ENCODE assay signal across 9 mouse cellular contexts in genomic region chr5:129782211-129782610, GRCm38 (mm10). TPM values are rescaled to one million over a fixed set of nuclear protein-coding genes. Genes with fewer than 3 reads are reported as not detected.
DNase-seq lines count a peak whose midpoint lies in the region; ATAC-seq and TF ChIP-seq lines count a peak whose summit lies in the region.
"Had no signal": no experiment of that assay in that cellular context is flagged by ENCODE, and none has a peak within 500 bp of the region (broad histone marks: within the 10 kb centered on the region; RNA-seq: fewer than 3 reads in every experiment).

No protein-coding gene starts in this region.

- no peak for ATAC-seq in limb, embryonic 11.5 days (ENCODE audit: insufficient number of reproducible peaks, low FRiP score, low TSS enrichment, low read depth)
- no peak for ATAC-seq in midbrain, embryonic 13.5 days

- peak; percentile 38 for DNase-seq in embryo, embryonic 11 days
- DNase-seq in embryo, embryonic 9.5 days (ENCODE audit: extremely low spot score) = no peak
- peak; percentile 33 for DNase-seq in limb, embryonic 11.5 days (ENCODE audit: low spot score)
- no peak for DNase-seq in limb, embryonic 10.5 days (ENCODE audit: low spot score)
- peak; percentile 70 for DNase-seq in induced T-regulatory cell, adult 2 months (ENCODE audit: low read depth)
- DNase-seq in cerebellum, postnatal 36 days = no peak

- H3K4me1 ChIP-seq in limb, embryonic 11.5 days (ENCODE audit: control insufficient read depth, insufficient read depth, low read length) = 0 out of 2 replicates have a peak, but pooled peaks cover 6% of the 10 kb centered on the region
- peaks cover 21% of the 10 kb centered on the region for H3K4me1 ChIP-seq in limb, embryonic 10.5 days
- peaks cover 1% of the 10 kb centered on the region for H3K4me1 ChIP-seq in ES-Bruce4 (ENCODE audit: control insufficient read depth, insufficient read depth, low read length)
- peaks cover 21% of the 10 kb centered on the region for H3K4me1 ChIP-seq in midbrain, embryonic 13.5 days (replicated peaks)

- H3K4me2 ChIP-seq in limb, embryonic 11.5 days (ENCODE audit: low read depth, severe bottlenecking) = no peak overlapping the region
- no peak overlapping the region for H3K4me2 ChIP-seq in midbrain, embryonic 13.5 days (replicated peaks)
- H3K4me2 ChIP-seq: embryonic facial prominence, embryonic 15.5 days had no signal

- no peak overlapping the region for H3K4me3 ChIP-seq in limb, embryonic 11.5 days (ENCODE audit: low read depth, low read length)
- H3K4me3 ChIP-seq in limb, embryonic 10.5 days = no peak overlapping the region
- H3K4me3 ChIP-seq in ES-Bruce4 (ENCODE audit: low read depth, low read length) = no peak overlapping the region
- H3K4me3 ChIP-seq in midbrain, embryonic 13.5 days (replicated peaks) = no peak overlapping the region
- H3K4me3 ChIP-seq: embryonic facial prominence, embryonic 15.5 days had no signal

- TF ChIP-seq CTCF in ES-Bruce4 (IDR thresholded peaks at IDR 0.05; ENCODE audit: low read depth, low read length) = peak; percentile 29

- H3K9me3 ChIP-seq in limb, embryonic 11.5 days (ENCODE audit: control insufficient read depth, low read length) = no peaks in the 10 kb centered on the region
- H3K9me3 ChIP-seq in limb, embryonic 10.5 days (replicated peaks) = no peaks in the 10 kb centered on the region
- H3K9me3 ChIP-seq in ES-Bruce4 (replicated peaks; ENCODE audit: control insufficient read depth, insufficient read depth, low read length, poor library complexity, severe bottlenecking) = no peaks in the 10 kb centered on the region
- H3K9me3 ChIP-seq in midbrain, embryonic 13.5 days = no peaks in the 10 kb centered on the region
- H3K9me3 ChIP-seq: embryonic facial prominence, embryonic 15.5 days had no signal

- H3K27ac ChIP-seq in limb, embryonic 11.5 days (replicated peaks; ENCODE audit: low read depth, low read length) = no peak overlapping the region
- no peak overlapping the region for H3K27ac ChIP-seq in limb, embryonic 10.5 days
- no peak overlapping the region for H3K27ac ChIP-seq in ES-Bruce4 (ENCODE audit: insufficient read depth, low read length)
- no peak overlapping the region for H3K27ac ChIP-seq in midbrain, embryonic 13.5 days
- H3K27ac ChIP-seq: embryonic facial prominence, embryonic 15.5 days had no signal

- H3K27me3 ChIP-seq in limb, embryonic 11.5 days (ENCODE audit: control insufficient read depth, insufficient read depth, low read length) = no peaks in the 10 kb centered on the region
- H3K27me3 ChIP-seq in limb, embryonic 10.5 days (ENCODE audit: low read depth, poor library complexity, severe bottlenecking) = no peaks in the 10 kb centered on the region
- H3K27me3 ChIP-seq in ES-Bruce4 (ENCODE audit: control insufficient read depth, insufficient read depth, low read length, poor library complexity, severe bottlenecking) = no peaks in the 10 kb centered on the region
- no peaks in the 10 kb centered on the region for H3K27me3 ChIP-seq in midbrain, embryonic 13.5 days
- H3K27me3 ChIP-seq: embryonic facial prominence, embryonic 15.5 days had no signal

- TF ChIP-seq POLR2A in ES-Bruce4 (IDR thresholded peaks at IDR 0.05; ENCODE audit: insufficient read depth, low read length) = no peak

- no peak for TF ChIP-seq EP300 in ES-Bruce4 (IDR thresholded peaks at IDR 0.05; ENCODE audit: insufficient read depth, low read depth, low read length)

- H3K9ac ChIP-seq in limb, embryonic 11.5 days (ENCODE audit: low read length) = no peak overlapping the region
- H3K9ac ChIP-seq in ES-Bruce4 (ENCODE audit: low read depth, poor library complexity, severe bottlenecking) = no peak overlapping the region
- no peak overlapping the region for H3K9ac ChIP-seq in midbrain, embryonic 13.5 days (replicated peaks)
- H3K9ac ChIP-seq: embryonic facial prominence, embryonic 15.5 days had no signal

- no peaks in the 10 kb centered on the region for H3K36me3 ChIP-seq in limb, embryonic 11.5 days (ENCODE audit: control insufficient read depth, insufficient read depth, low read length)
- H3K36me3 ChIP-seq in limb, embryonic 10.5 days = no peaks in the 10 kb centered on the region
- no peaks in the 10 kb centered on the region for H3K36me3 ChIP-seq in ES-Bruce4 (ENCODE audit: control insufficient read depth, insufficient read depth, low read length, poor library complexity, severe bottlenecking)
- H3K36me3 ChIP-seq in midbrain, embryonic 13.5 days = no peaks in the 10 kb centered on the region
- H3K36me3 ChIP-seq: embryonic facial prominence, embryonic 15.5 days had no signal

- 60% methylated on average over 3 of the region's 3 CpGs for WGBS in limb, embryonic 11.5 days
- 53% methylated on average over 3 of the region's 3 CpGs for WGBS in limb, embryonic 10.5 days
- WGBS in midbrain, embryonic 13.5 days = 53% methylated on average over 3 of the region's 3 CpGs

RNA-seq across cellular contexts. Expression of gene Psph, which starts 5.0 kb away (rescaled TPM):
- 29.6 and 31.5 TPM in 2 replicates for polyA plus RNA-seq in limb, embryonic 11.5 days (2014; fragmentation: Nextera tagmentation; extraction: Ambion mirVana)
- 33.8 and 34.0 TPM in 2 replicates for polyA plus RNA-seq in limb, embryonic 10.5 days (2016; fragmentation: Nextera tagmentation; extraction: Ambion mirVana)
- polyA plus RNA-seq in ES-Bruce4 (2011; ENCODE audit: insufficient read depth, insufficient read length, low read depth, missing spikeins) = 28.7 and 31.4 TPM in 2 replicates
- 35.7 and 37.4 TPM in 2 replicates for polyA plus RNA-seq in midbrain, embryonic 13.5 days (2015; fragmentation: Nextera tagmentation; extraction: Ambion mirVana)

RNA-seq across cellular contexts. Expression of gene Nipsnap2, which starts 57.3 kb away (rescaled TPM):
- polyA plus RNA-seq in limb, embryonic 11.5 days (2014; fragmentation: Nextera tagmentation; extraction: Ambion mirVana) = 79.4 and 87.9 TPM in 2 replicates
- 59.6 and 75.0 TPM in 2 replicates for polyA plus RNA-seq in limb, embryonic 10.5 days (2016; fragmentation: Nextera tagmentation; extraction: Ambion mirVana)
- 34.9 and 38.0 TPM in 2 replicates for polyA plus RNA-seq in ES-Bruce4 (2011; ENCODE audit: insufficient read depth, insufficient read length, low read depth, missing spikeins)
- polyA plus RNA-seq in midbrain, embryonic 13.5 days (2015; fragmentation: Nextera tagmentation; extraction: Ambion mirVana) = 84.1 and 94.5 TPM in 2 replicates

Comparison
In these comparisons a context has a peak if more than half of its experiments do, and no peak if none do; other contexts are left out.
1. DNase-seq: peak in embryo, embryonic 11 days (single experiment), limb, embryonic 11.5 days (single experiment) and induced T-regulatory cell, adult 2 months (single experiment); none in embryo, embryonic 9.5 days (single experiment), limb, embryonic 10.5 days (single experiment) and cerebellum, postnatal 36 days (0 of 2).